Mouse (Mus musculus): ENCODE results near the gene Alox12b.

DNA sequence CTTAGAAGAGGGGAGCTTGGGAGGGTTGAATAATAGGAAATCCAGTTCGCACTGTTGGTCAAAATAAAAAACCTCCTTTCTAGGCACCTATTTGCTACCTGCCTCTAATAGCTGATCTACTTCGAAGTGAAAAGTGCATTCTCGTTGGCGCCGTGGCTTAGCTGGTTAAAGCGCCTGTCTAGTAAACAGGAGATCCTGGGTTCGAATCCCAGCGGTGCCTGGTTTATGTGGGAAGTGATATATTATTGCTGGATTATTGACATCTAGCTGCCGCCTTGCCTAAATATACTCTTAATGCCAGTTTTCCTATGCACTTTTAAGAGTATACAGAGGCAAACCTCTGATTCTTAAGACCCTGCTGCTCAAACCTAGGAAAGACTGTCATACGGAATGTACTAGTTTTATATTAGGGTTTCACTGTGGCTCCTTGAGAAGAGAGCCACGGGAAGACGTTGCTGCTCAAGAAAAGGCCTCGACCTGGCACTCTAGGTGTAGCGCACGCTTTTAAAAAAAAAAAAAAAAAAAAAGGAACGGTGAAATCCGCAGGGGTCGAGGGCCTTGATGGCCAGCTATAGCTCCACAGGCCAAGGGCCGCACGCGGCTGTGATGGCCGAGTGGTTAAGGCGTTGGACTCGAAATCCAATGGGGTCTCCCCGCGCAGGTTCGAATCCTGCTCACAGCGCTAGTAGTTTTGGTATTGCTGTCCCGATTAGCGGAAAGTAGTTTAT is 46.3 kb upstream of the Alox12b start:
- TF ChIP-seq CTCF (IDR thresholded peaks at IDR 0.05; ENCODE audit: low read depth) (no peak), EP300 (IDR thresholded peaks at IDR 0.05; ENCODE audit: low read depth) (0 out of 2 replicates have a peak, but pooled peaks have one; percentile 6)

All from liver, postnatal 0 days (tissue).